Mouse (Mus musculus) small intestine, adult 2 months (tissue): ENCODE measurements around the gene Ercc6l2. TPM values are rescaled to one million over a fixed set of nuclear protein-coding genes. Genes with fewer than 3 reads are reported as not detected.
A peak's percentile ranks its signal among the peaks of the same experiment; 100 is the strongest.

ENCODE experiments used
- H3K27ac ChIP-seq: fragments of 200-500 bp; 2 replicates; pipeline ENCODE4 v1.5.1; 2012; ENCODE audit warnings: low read depth, low read length, control low read depth, inconsistent platforms; ENCODE audit not compliant: insufficient read depth
- H3K27me3 ChIP-seq: fragments of 200-500 bp; 2 replicates; pipeline ENCODE4 v1.6.1; 2012; ENCODE audit warnings: mild to moderate bottlenecking, moderate library complexity, low read length, inconsistent platforms; ENCODE audit not compliant: control insufficient read depth, insufficient read depth
- H3K36me3 ChIP-seq: fragments of 200-500 bp; 2 replicates; pipeline ENCODE4 v1.6.1; 2012; ENCODE audit warnings: mild to moderate bottlenecking, low read length, control low read depth, inconsistent platforms; ENCODE audit not compliant: control insufficient read depth, insufficient read depth
- H3K4me1 ChIP-seq: fragments of 200-500 bp; 2 replicates; pipeline ENCODE4 v1.6.1; 2012; ENCODE audit warnings: low read length, inconsistent platforms, mixed read lengths; ENCODE audit not compliant: control insufficient read depth, insufficient read depth, insufficient read length
- H3K4me3 ChIP-seq: fragments of 200-500 bp; 2 replicates; pipeline ENCODE4 v1.5.1; 2012; ENCODE audit warnings: low read depth, mild to moderate bottlenecking, control low read depth, inconsistent platforms, low read length, moderate library complexity
- CTCF ChIP-seq: fragments of 200-500 bp; IDR thresholded peaks from 2 replicates; pipeline ENCODE4 v1.5.1; 2012; ENCODE audit warnings: low read depth, mild to moderate bottlenecking, control low read depth, inconsistent platforms, low read length, moderate library complexity, mixed read lengths; ENCODE audit not compliant: insufficient replicate concordance, insufficient read length; ENCODE audit errors: extremely low read depth
- POLR2A ChIP-seq: fragments of 200-500 bp; IDR thresholded peaks from 2 replicates; pipeline ENCODE4 v1.6.1; 2012; ENCODE audit warnings: low read depth, mild to moderate bottlenecking, control low read depth, inconsistent platforms, low read length, moderate library complexity
- WGBS: fragments of 180-500 bp; shearing (Covaris S2); methylation state at CpG from one replicate; pipeline ENCODE4 v1.1.7; 2018; 5-methylcytosine and 5-hydroxymethylcytosine counted together
- polyA plus RNA-seq: library from polyadenylated mRNA; depleted of rRNA; stranded (reverse); fragments of >200 nt; gene quantifications from 2 replicates; pipeline ENCODE4 v1.2.3, GENCODE M21; 2012; rRNA removed

The Ercc6l2 gene
- 0.98 and 1.3 TPM in 2 replicates for polyA plus RNA-seq

DNA sequence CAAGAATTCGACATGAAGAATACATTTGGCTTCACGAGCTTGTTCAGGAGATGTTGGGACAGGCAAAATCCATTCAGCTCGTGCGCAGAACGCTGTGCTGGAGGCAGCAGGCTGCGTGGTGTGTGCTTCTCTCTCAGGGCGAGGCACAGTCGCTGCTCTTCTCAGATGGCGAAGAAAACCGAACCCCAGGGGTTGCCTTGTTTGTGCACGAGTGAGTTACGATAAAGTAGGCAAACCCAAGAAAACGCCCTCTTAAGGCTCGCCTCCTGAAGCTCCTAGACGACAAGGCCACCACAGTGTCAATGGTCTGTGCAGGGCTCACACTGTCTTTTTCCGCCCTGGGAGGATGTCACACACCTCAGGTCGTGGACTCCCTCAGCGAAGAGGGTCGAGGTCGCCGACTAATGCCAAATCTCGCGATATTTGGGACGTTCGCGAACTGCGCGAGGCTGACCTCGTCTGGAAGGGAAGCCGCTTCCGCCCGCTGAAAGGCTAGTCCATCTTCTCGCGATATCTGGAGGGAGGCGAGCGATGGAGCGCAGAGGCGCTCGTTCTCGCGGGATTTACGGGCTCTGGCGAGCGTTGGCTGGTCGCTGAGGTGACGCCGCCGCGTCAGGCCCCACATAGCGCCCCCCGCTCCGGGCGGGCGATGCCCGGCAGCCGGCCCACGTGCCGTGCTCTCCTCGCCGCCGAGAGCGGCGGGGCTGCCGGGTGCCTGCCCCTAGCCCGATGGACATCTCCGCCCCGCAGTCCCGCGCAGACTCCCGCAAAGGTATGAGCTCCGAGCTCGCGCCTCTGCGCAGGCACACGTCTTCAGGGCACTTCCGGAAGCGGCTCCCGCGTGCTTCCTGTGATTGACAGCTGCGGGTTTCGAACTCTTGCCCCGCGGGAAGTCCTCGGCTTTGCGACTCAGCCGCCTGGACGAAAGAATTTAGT lies at the start of gene Ercc6l2:
Gene Ercc6l2 (plus strand): TSS at position 495 of the 936 bp plus-strand sequence.
- H3K36me3 ChIP-seq: no peaks in the 10 kb centered on the region
- under 1% methylated on average over 87 of the region's 87 CpGs for WGBS
- TF ChIP-seq CTCF (no peak; the same call in 1 of the 2 replicates), POLR2A (peak; percentile 90)

DNA sequence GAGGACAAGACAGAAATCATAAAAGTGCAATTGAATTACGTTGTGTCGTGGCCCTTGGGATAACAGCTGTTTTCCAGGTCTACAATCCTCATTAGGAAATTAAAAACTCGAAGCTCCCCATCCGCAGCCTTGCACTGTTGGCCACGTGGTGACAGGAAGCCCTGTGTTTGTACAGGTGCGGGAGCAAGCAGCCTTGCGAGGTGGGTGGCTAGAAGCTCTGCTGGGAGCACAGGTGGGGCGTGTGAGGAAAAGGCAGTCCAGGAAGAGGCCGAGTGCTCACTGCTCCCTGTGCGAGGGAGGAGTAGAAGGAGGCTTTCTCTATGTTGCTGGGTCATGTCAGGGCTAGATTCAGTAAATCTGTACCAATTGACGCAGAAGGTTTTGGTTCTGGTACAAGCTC lies 49.0 kb upstream of the Ercc6l2 start:
- TF ChIP-seq CTCF: no peak
- TF ChIP-seq POLR2A: no peak
- no peaks in the 10 kb centered on the region for H3K36me3 ChIP-seq
- no peaks in the 10 kb centered on the region for H3K27me3 ChIP-seq
- 25% methylated on average over 11 of the region's 11 CpGs for WGBS
- 0 out of 2 replicates have a peak, but pooled peaks cover 2% of the 10 kb centered on the region for H3K4me1 ChIP-seq
- H3K4me3 ChIP-seq: no peak overlapping the region
- H3K27ac ChIP-seq: no peak overlapping the region

More for the DNA sequence above, at the start of gene Ercc6l2:
- Histone ChIP-seq H3K4me1 (0 out of 2 replicates have a peak, but pooled peaks cover 1% of the 10 kb centered on the region), H3K4me3 (peak within 1 kb of the TSS; percentile 71), H3K27me3 (no peaks in the 10 kb centered on the region), H3K27ac (peak within 1 kb of the TSS; percentile 93)

DNA sequence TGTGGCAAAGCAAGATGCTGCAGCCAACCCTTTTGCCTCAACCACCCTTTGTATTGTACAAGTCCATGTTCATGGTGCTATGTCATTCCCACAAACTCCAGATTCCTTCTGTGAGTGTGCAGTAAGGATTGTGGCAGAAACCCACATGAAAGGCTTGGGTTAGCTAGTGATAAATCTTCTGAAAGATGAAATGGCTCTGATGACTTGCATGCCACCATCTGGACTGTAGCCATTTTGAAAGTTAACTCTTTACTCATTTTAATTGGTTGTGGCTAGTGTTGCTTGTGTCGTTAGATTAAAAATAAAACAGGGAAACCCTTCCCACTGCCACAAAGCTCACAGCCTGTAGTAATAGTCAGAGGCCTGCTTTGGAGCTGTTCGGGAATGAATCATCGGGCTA lies 44.0 kb upstream of the Ercc6l2 start:
- Histone ChIP-seq H3K4me3 (no peak overlapping the region), H3K4me1 (0 out of 2 replicates have a peak, but pooled peaks cover 2% of the 10 kb centered on the region), H3K27me3 (no peaks in the 10 kb centered on the region), H3K36me3 (no peaks in the 10 kb centered on the region), H3K27ac (no peak overlapping the region)
- 79% methylated on average over 3 of the region's 3 CpGs for WGBS
- TF ChIP-seq POLR2A: no peak
- no peak for TF ChIP-seq CTCF

DNA sequence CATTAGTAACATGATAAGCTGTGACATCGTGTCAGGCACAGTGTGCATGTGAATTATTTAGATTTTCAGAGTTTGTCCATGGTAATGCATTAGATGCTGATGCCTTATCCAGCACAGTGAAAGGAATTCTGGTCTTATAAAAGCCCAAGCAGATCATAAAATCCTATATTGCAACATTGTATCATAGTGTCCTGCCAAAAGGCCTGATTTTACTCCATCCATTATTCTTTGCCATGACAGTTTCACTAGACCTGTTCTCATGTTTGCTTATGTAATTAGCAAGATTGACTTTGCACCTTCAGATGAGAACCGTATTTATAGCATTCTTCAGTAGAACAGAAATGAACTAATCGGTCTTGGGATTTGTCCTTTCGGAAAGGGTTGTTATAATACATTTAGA lies 36.1 kb upstream of the Ercc6l2 start:
- TF ChIP-seq CTCF (no peak), POLR2A (no peak)
- Histone ChIP-seq H3K27me3 (no peaks in the 10 kb centered on the region), H3K4me3 (no peak overlapping the region), H3K27ac (no peak overlapping the region), H3K4me1 (no peaks in the 10 kb centered on the region), H3K36me3 (no peaks in the 10 kb centered on the region)
- WGBS: 50% methylated on average over 4 of the region's 4 CpGs

DNA sequence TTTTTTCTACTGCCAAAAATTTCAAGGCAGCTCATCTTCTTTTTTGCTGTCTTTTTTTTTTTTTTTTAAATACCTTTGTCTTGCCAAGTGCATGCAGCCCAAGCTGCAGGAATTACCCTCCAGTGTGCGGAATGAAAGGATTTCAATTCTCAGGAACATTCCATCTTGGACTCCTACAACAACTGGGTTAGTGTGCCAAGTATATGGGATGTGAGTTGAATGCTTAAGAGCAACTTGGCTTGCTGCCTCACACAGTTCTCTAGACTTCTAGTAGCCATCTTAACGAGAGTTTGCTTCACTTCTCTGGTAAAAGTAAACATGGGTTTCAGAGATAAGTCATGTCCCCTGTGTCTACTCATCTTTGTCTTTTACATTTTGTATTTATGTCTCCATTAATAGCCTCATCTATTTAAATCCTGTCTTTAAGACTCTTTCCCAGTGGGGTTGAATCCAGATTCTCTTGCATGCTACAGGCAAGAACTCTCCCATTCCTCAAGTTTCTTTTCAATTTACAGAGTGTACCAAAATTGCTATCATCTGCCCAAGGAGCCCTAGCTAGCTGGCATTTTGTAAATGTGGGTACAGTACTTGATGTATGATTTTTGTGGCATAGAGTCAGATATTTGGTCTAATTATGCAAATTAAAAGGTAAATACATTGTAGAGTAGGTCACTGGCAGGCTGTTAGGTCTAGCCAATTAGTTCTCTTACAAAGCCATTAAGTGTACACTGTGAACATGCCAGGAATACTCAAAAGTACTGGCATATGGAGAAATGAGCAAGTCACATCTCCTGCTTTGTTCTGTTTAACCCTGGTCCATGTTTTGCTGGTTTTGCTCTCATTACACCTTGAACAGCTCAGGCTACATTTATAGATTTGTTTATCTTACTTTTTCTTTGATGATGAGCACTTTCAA lies 35.4 kb upstream of the Ercc6l2 start:
- Histone ChIP-seq H3K36me3 (no peaks in the 10 kb centered on the region), H3K4me1 (no peaks in the 10 kb centered on the region), H3K4me3 (no peak overlapping the region), H3K27me3 (no peaks in the 10 kb centered on the region), H3K27ac (no peak overlapping the region)
- TF ChIP-seq POLR2A: no peak
- TF ChIP-seq CTCF: no peak
- WGBS: 53% methylated on average over 2 of the region's 2 CpGs

DNA sequence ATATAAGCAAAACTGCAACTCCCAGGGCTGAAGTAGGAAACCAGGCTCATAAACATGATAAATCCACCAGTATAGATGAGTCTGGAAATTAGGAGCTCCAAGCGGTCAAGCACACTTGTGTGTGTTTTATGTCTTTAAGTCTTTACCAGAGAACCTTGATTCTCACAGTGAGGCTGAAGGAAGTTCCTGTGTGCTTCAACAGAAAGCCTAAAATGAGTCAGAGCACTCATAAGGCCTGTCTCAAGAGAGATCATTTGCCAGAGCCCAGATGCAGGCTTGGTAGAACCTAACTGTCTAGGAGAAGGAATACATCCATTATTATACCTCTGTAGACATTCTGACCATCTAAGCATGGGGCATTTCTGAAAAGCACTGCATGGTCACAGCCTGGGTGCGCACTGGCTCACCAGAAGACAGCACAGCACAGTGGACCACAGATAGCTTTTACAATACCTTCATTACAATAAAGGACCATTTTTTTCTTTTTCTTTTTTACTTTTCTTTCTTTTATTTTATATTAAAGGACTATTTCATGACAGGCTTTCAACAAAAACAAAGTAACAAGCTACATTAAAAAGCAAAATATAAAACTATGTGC lies 22.7 kb upstream of the Ercc6l2 start:
- Histone ChIP-seq H3K27ac (no peak overlapping the region), H3K36me3 (no peaks in the 10 kb centered on the region), H3K4me3 (no peak overlapping the region), H3K4me1 (no peaks in the 10 kb centered on the region), H3K27me3 (no peaks in the 10 kb centered on the region)
- TF ChIP-seq POLR2A: no peak
- no peak for TF ChIP-seq CTCF
- WGBS: 94% methylated on average over 2 of the region's 2 CpGs
